Mouse (Mus musculus) brain, adult 2 months (tissue): ENCODE data around the gene Gm44805.

Experiments
- DNase-seq: peaks from one replicate; pipeline ENCODE4 v3.0.0; 2011; ENCODE audit warnings: low read depth, low spot score

Gene Gm44805

GRCm38 (mm10) chr7:19632275-19632674, 48.9 kb downstream of the Gm44805 start:
- no peak for DNase-seq

- DNase-seq, result peak; percentile 83
Measured at GRCm38 (mm10) chr7:19629361-19629734, 51.9 kb downstream of the Gm44805 start, which contains the start of gene Relb. Gene Relb, minus strand, starts transcription at chr7:19629438.

GRCm38 (mm10) chr7:19628536-19629360, 52.5 kb downstream of the Gm44805 start:
- peak; percentile 89 for DNase-seq

- DNase-seq, result no peak
Measured at GRCm38 (mm10) chr7:19628192-19628535, 53.1 kb downstream of the Gm44805 start.

GRCm38 (mm10) chr7:19627721-19628120, 53.5 kb downstream of the Gm44805 start:
- DNase-seq, result no peak

GRCm38 (mm10) chr7:19623433-19623832, 57.8 kb downstream of the Gm44805 start:
- no peak for DNase-seq

- no peak for DNase-seq
Measured at GRCm38 (mm10) chr7:19622241-19622640, 59.0 kb downstream of the Gm44805 start.
